19 mouse cellular contexts compared by ENCODE assay signal in genomic region chr17:21702281-21703240, GRCm38 (mm10). TPM values are rescaled to one million over a fixed set of nuclear protein-coding genes. Genes with fewer than 3 reads are reported as not detected.
DNase-seq lines count a peak whose midpoint lies in the region; ATAC-seq and TF ChIP-seq lines count a peak whose summit lies in the region.
"Had no signal": no experiment of that assay in that cellular context is flagged by ENCODE, and none has a peak within 500 bp of the region (broad histone marks: within the 10 kb centered on the region; RNA-seq: fewer than 3 reads in every experiment).

No protein-coding gene starts in this region.

- peak; percentile 34; the same call in 1 of the 2 replicates for ATAC-seq in heart, embryonic 13.5 days (ENCODE audit: extremely low read depth, insufficient number of reproducible peaks, low FRiP score, low TSS enrichment)
- ATAC-seq in liver, embryonic 11.5 days (replicated peaks; ENCODE audit: low FRiP score) = peak; percentile 98
- ATAC-seq in hindbrain, embryonic 11.5 days (ENCODE audit: low FRiP score) = no peak
- ATAC-seq: CD4-positive, CD25-positive, alpha-beta regulatory T cell, adult 4 months; forebrain, embryonic 15.5 days; midbrain, embryonic 13.5 days had no signal

- no peak for DNase-seq in heart, adult 9 months (ENCODE audit: low spot score in 2 of 2)
- peak; percentile 68 for DNase-seq in c-Kit-negative CD71-positive TER-119-positive erythroid progenitor cells, embryonic 14.5 days (ENCODE audit: low read depth, low spot score)
- DNase-seq in liver, embryonic 11.5 days (ENCODE audit: low spot score) = peak; percentile 74
- peak; percentile 3 to 28 for DNase-seq in spleen, postnatal 36 days (ENCODE audit: low spot score in 2 of 2)
- no peak for DNase-seq in cerebellum, postnatal 25 days
- no peak for DNase-seq in hindbrain, embryonic 11.5 days (ENCODE audit: low spot score)
- DNase-seq in kidney, adult 2 months = no peak
- DNase-seq: cerebellum, adult 8-10 months; gastrocnemius, adult 2 months; kidney, adult 8-10 months; lung, postnatal 14 days; thymus, adult 18-20 months had no signal

- no peaks in the 10 kb centered on the region for H3K9me3 ChIP-seq in heart, embryonic 13.5 days
- no peaks in the 10 kb centered on the region for H3K9me3 ChIP-seq in liver, embryonic 11.5 days (ENCODE audit: control insufficient read depth, low read length)
- no peaks in the 10 kb centered on the region for H3K9me3 ChIP-seq in hindbrain, embryonic 11.5 days (ENCODE audit: control insufficient read depth, low read length)
- H3K9me3 ChIP-seq: forebrain, embryonic 15.5 days; hindbrain, embryonic 13.5 days; midbrain, embryonic 13.5 days had no signal

- no peak overlapping the region for H3K9ac ChIP-seq in heart, embryonic 13.5 days
- peak overlapping the region; percentile 41 for H3K9ac ChIP-seq in liver, embryonic 11.5 days (ENCODE audit: low read depth, low read length)
- H3K9ac ChIP-seq in hindbrain, embryonic 11.5 days (ENCODE audit: low read depth, low read length) = no peak overlapping the region
- H3K9ac ChIP-seq: forebrain, embryonic 15.5 days; hindbrain, embryonic 13.5 days; midbrain, embryonic 13.5 days had no signal

- no peak overlapping the region for H3K4me3 ChIP-seq in heart, embryonic 13.5 days
- no peak overlapping the region for H3K4me3 ChIP-seq in liver, embryonic 11.5 days (ENCODE audit: low read depth, low read length)
- H3K4me3 ChIP-seq in hindbrain, embryonic 11.5 days (ENCODE audit: low read depth, low read length) = no peak overlapping the region
- no peak overlapping the region for H3K4me3 ChIP-seq in kidney, adult 2 months (ENCODE audit: insufficient read depth, low read depth, low read length)
- H3K4me3 ChIP-seq: forebrain, embryonic 15.5 days; gastrocnemius, adult 2 months; hindbrain, embryonic 13.5 days; midbrain, embryonic 13.5 days had no signal

- no peak for TF ChIP-seq CTCF in kidney, adult 2 months (conservative IDR thresholded peaks at IDR 0.05; ENCODE audit: insufficient read depth, insufficient read length, low read depth, low read length)

- H3K4me1 ChIP-seq in heart, embryonic 13.5 days = peaks cover 9% of the 10 kb centered on the region
- peaks cover 9% of the 10 kb centered on the region for H3K4me1 ChIP-seq in liver, embryonic 11.5 days (replicated peaks; ENCODE audit: control insufficient read depth, insufficient read depth, low read length)
- H3K4me1 ChIP-seq in hindbrain, embryonic 11.5 days (replicated peaks; ENCODE audit: control insufficient read depth, insufficient read depth, low read length) = no peaks in the 10 kb centered on the region
- H3K4me1 ChIP-seq in kidney, adult 2 months (ENCODE audit: control insufficient read depth, insufficient read depth, low read length) = no peaks in the 10 kb centered on the region

- WGBS in heart, embryonic 13.5 days = 18% methylated on average over 5 of the region's 5 CpGs
- WGBS in liver, embryonic 11.5 days = 18% methylated on average over 5 of the region's 5 CpGs
- WGBS in hindbrain, embryonic 11.5 days = 49% methylated on average over 5 of the region's 5 CpGs
- WGBS in kidney, adult 2 months = 56% methylated on average over 5 of the region's 5 CpGs

- no peaks in the 10 kb centered on the region for H3K36me3 ChIP-seq in heart, embryonic 13.5 days
- no peaks in the 10 kb centered on the region for H3K36me3 ChIP-seq in liver, embryonic 11.5 days (ENCODE audit: control insufficient read depth, insufficient read depth, low read length)
- H3K36me3 ChIP-seq in hindbrain, embryonic 11.5 days (ENCODE audit: control insufficient read depth, insufficient read depth, low read length) = no peaks in the 10 kb centered on the region
- no peaks in the 10 kb centered on the region for H3K36me3 ChIP-seq in kidney, adult 2 months (ENCODE audit: control insufficient read depth, insufficient read depth, low read length)
- H3K36me3 ChIP-seq: forebrain, embryonic 15.5 days; hindbrain, embryonic 13.5 days; midbrain, embryonic 13.5 days had no signal

- H3K27me3 ChIP-seq in heart, embryonic 13.5 days (replicated peaks) = no peaks in the 10 kb centered on the region
- no peaks in the 10 kb centered on the region for H3K27me3 ChIP-seq in liver, embryonic 11.5 days (replicated peaks; ENCODE audit: control insufficient read depth, insufficient read depth, low read length)
- no peaks in the 10 kb centered on the region for H3K27me3 ChIP-seq in hindbrain, embryonic 11.5 days (ENCODE audit: control insufficient read depth, insufficient read depth, low read length)
- H3K27me3 ChIP-seq in kidney, adult 2 months (replicated peaks; ENCODE audit: control insufficient read depth, insufficient read depth, low read length) = no peaks in the 10 kb centered on the region
- H3K27me3 ChIP-seq: forebrain, embryonic 15.5 days; hindbrain, embryonic 13.5 days; midbrain, embryonic 13.5 days had no signal

- no peak for TF ChIP-seq POLR2A in kidney, adult 2 months (IDR thresholded peaks at IDR 0.05; ENCODE audit: low read depth, low read length)

- H3K4me2 ChIP-seq in heart, embryonic 13.5 days = no peak overlapping the region
- H3K4me2 ChIP-seq in liver, embryonic 11.5 days = peak overlapping the region; percentile 42
- H3K4me2 ChIP-seq in hindbrain, embryonic 11.5 days (replicated peaks; ENCODE audit: low read depth, low read length) = no peak overlapping the region
- H3K4me2 ChIP-seq: forebrain, embryonic 15.5 days; hindbrain, embryonic 13.5 days; midbrain, embryonic 13.5 days had no signal

- no peak overlapping the region for H3K27ac ChIP-seq in heart, embryonic 13.5 days (replicated peaks)
- peak overlapping the region; percentile 84 for H3K27ac ChIP-seq in liver, embryonic 11.5 days (ENCODE audit: low read depth, low read length)
- H3K27ac ChIP-seq in hindbrain, embryonic 11.5 days (ENCODE audit: low read depth, low read length) = no peak overlapping the region
- H3K27ac ChIP-seq in kidney, adult 2 months (ENCODE audit: insufficient read depth, low read depth, low read length) = no peak overlapping the region
- H3K27ac ChIP-seq: forebrain, embryonic 15.5 days; gastrocnemius, adult 2 months; hindbrain, embryonic 13.5 days; midbrain, embryonic 13.5 days had no signal

RNA-seq across cellular contexts. Expression of gene Zfp760, which starts 5.0 kb away (rescaled TPM):
- polyA plus RNA-seq in heart, embryonic 13.5 days (2015; fragmentation: Nextera tagmentation; extraction: Ambion mirVana) = 6.4 and 6.5 TPM in 2 replicates
- polyA plus RNA-seq in liver, embryonic 11.5 days (2014; fragmentation: Nextera tagmentation; extraction: Ambion mirVana) = 9.7 and 9.9 TPM in 2 replicates
- polyA plus RNA-seq in hindbrain, embryonic 11.5 days (2014; fragmentation: Nextera tagmentation; extraction: Ambion mirVana) = 24.1 and 24.7 TPM in 2 replicates
- 0.69 and 1.0 TPM in 2 replicates for polyA plus RNA-seq in kidney, adult 2 months (2012; rRNA removed)

RNA-seq across cellular contexts. Expression of gene Gm10226, which starts 10.9 kb away (rescaled TPM):
- polyA plus RNA-seq in heart, embryonic 13.5 days (2015; fragmentation: Nextera tagmentation; extraction: Ambion mirVana) = 2.3 and 4.2 TPM in 2 replicates
- polyA plus RNA-seq in liver, embryonic 11.5 days (2014; fragmentation: Nextera tagmentation; extraction: Ambion mirVana) = 6.1 and 8.7 TPM in 2 replicates
- polyA plus RNA-seq in hindbrain, embryonic 11.5 days (2014; fragmentation: Nextera tagmentation; extraction: Ambion mirVana) = 13.5 TPM in 2 replicates
- not detected in 2 replicates for polyA plus RNA-seq in kidney, adult 2 months (2012; rRNA removed)
- polyA plus RNA-seq: large intestine, adult 2 months; small intestine, adult 2 months had no signal

RNA-seq across cellular contexts. Expression of gene Zfp229, which starts 28.0 kb away (rescaled TPM):
- 4.0 TPM in 2 replicates for polyA plus RNA-seq in heart, embryonic 13.5 days (2015; fragmentation: Nextera tagmentation; extraction: Ambion mirVana)
- 5.1 and 5.8 TPM in 2 replicates for polyA plus RNA-seq in liver, embryonic 11.5 days (2014; fragmentation: Nextera tagmentation; extraction: Ambion mirVana)
- 8.8 and 10.4 TPM in 2 replicates for polyA plus RNA-seq in hindbrain, embryonic 11.5 days (2014; fragmentation: Nextera tagmentation; extraction: Ambion mirVana)
- 1.9 TPM in 2 replicates for polyA plus RNA-seq in kidney, adult 2 months (2012; rRNA removed)

RNA-seq across cellular contexts. Expression of gene Zfp983, which starts 52.1 kb away (rescaled TPM):
- polyA plus RNA-seq in heart, embryonic 13.5 days (2015; fragmentation: Nextera tagmentation; extraction: Ambion mirVana) = 2.2 and 2.7 TPM in 2 replicates
- polyA plus RNA-seq in liver, embryonic 11.5 days (2014; fragmentation: Nextera tagmentation; extraction: Ambion mirVana) = 3.4 and 3.9 TPM in 2 replicates
- polyA plus RNA-seq in hindbrain, embryonic 11.5 days (2014; fragmentation: Nextera tagmentation; extraction: Ambion mirVana) = 9.6 and 9.9 TPM in 2 replicates
- 0.34 and 0.61 TPM in 2 replicates for polyA plus RNA-seq in kidney, adult 2 months (2012; rRNA removed)

Comparison
In these comparisons a context has a peak if more than half of its experiments do, and no peak if none do; other contexts are left out.
1. DNase-seq: peak in c-Kit-negative CD71-positive TER-119-positive erythroid progenitor cells, embryonic 14.5 days (single experiment), liver, embryonic 11.5 days (single experiment) and spleen, postnatal 36 days (2 of 2); none in heart, adult 9 months (0 of 2), cerebellum, postnatal 25 days (0 of 2), hindbrain, embryonic 11.5 days (single experiment) and kidney, adult 2 months (single experiment).